Mouse (Mus musculus): ENCODE data around the gene Gjb1.

GRCm38 (mm10) chrX:101346475-101346874, 29.7 kb upstream of the Gjb1 start:
- no peak for TF ChIP-seq CTCF (IDR thresholded peaks at IDR 0.05)
- no peak for TF ChIP-seq POLR2A (IDR thresholded peaks at IDR 0.05; ENCODE audit: insufficient read depth, low read depth, low read length)
- no peak for TF ChIP-seq EP300 (IDR thresholded peaks at IDR 0.05; ENCODE audit: insufficient read depth, low read depth, low read length)
